Mouse (Mus musculus): Measurements from ENCODE around the gene Mterf1b.
"Not testable (repeated sequence)": the region's sequence is repeated elsewhere in the genome, so short reads cannot be mapped to it uniquely, and the experiment has no call there.

DNA sequence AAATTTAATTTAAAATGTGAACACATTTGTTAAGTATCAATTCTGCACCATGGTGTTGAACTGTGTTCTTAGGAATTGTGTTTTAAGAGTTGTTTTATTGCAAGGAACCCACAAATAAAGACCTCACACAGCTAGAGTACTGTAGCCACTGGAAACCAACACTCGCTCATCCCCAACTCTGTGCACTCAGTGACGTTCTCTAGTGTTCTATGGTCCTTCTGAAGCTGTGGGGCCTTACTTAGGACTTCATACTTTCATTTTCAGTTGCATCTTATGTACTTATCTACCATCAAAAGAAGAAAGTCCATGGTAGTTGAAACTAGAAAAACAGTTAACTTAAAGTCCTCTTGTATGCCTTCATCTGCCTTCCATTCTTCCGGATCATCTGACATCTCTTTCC, 17.9 kb downstream of the Mterf1b start:
- not testable (repeated sequence) for TF ChIP-seq CTCF (IDR thresholded peaks at IDR 0.05); POLR2A (IDR thresholded peaks at IDR 0.05; ENCODE audit: insufficient read depth, low read depth, low read length)

Measured in heart, adult 2 months (tissue).